Mouse (Mus musculus): ENCODE results near the gene Dhx29. TPM values are rescaled to one million over a fixed set of nuclear protein-coding genes. Genes with fewer than 3 reads are reported as not detected.

Gene Dhx29
- polyA plus RNA-seq (2017; shearing (Covaris generic)): 31.3 TPM

DNA sequence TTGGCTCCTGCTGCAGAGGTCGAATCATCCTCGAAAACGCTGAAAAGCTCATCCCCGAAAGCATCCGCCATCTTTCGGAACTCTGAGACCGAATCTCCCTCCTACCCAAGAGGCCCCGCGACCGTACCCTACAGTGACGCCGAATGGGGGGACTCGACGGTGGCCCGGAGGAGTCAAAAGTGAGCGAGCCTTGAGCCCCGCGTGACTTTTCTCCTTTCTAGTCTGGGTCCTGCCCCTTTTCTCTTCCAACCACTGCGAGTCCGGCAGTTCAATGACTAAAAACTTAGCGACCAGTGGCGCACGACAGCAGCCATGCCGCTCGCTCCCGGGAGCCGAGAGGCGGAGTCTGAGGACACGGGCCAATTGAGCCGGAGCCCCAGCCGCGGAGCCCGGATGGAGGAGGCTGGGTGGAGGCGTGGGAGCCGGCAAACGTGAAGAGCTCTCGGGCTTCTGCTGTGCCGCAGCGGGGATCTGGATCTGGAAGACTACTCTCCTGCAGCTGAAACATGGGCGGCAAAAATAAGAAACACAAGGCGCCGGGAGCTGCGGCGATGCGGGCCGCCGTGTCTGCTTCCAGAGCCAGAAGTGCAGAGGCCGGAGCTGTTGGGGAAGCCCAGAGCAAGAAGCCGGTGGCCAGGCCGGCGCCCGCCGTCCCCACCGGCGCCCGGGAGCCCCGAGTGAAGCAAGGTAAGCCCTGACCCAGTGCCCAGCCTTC is at the start of gene Dhx29, which contains the start of gene Mtrex:
Gene Dhx29 (plus strand): TSS at position 168 of the 715 bp plus-strand sequence.
Gene Mtrex (minus strand): TSS at position 112 of the 715 bp plus-strand sequence.

DNA sequence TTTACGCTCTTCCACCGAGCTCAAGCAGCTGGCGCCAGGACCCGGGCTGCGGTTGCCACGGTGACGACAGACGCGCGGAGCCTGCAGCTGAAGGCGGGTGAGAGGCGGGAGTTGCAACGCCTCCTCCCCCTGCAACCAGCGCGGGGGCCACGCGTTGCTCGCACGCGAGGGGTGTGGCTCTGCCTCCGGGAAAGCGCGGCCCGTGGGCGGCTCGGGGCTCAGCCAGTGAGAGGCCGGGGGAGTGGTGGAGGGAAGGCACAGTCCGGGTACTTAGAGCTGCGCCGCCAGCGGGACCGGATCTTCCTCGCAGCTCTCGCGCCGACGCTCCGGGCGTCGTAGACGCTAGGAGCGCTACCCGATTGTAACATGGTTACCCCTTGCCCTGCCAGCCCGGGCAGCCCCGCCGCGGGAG is 60.3 kb downstream of the Dhx29 start, which contains the start of gene Ccno:
Gene Ccno (plus strand): TSS at position 271 of the 412 bp plus-strand sequence.

DNA sequence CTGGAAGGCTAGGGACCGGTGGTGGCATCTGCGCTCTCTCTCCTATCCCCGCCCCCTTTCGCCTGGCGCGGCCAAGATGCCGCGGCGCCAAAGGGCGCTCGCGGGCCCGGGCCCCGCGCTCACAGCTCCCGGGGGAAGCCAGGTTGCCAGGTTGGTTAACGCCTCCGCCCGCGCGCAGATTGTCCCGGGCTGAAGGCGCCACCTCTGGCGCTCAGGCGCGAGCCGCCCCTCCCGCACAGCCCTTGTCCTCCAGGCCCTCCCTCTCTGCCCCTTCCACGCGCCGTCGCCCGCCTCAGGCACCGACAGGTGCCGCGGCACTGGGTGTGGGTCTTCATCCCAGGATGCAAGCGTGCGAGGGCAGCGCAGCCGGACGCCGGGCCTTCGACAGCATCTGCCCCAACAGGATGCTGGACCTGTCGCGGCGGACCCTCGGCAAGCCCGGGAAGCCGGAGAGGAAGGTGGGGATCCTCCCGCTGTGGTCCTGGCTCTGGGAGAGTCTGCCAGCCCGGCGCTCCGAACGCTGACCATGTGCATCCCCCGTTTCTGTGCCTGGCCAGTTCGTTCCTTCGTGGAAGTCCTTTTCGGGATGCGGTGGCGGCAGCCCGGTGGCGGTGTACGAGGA is 66.4 kb downstream of the Dhx29 start, which contains the start of gene Mcidas:
Gene Mcidas (plus strand): TSS at position 315 of the 622 bp plus-strand sequence.

Other genes with a start within 250 kb of the Dhx29 start
- gene Plpp1, start 126.7 kb upstream of the Dhx29 start, polyA plus RNA-seq (2017; shearing (Covaris generic)): 7.0 TPM
- 93.6 TPM for gene Mtrex, start 56 bp upstream of the Dhx29 start, polyA plus RNA-seq (2017; shearing (Covaris generic))
- gene Ccno, start 60.3 kb downstream of the Dhx29 start, polyA plus RNA-seq (2017; shearing (Covaris generic)): 0.33 TPM
- not detected for gene Mcidas, start 66.4 kb downstream of the Dhx29 start, polyA plus RNA-seq (2017; shearing (Covaris generic))
- gene Cdc20b, start 107.7 kb downstream of the Dhx29 start, polyA plus RNA-seq (2017; shearing (Covaris generic)): not detected
- not detected for gene Gpx8, start 119.0 kb downstream of the Dhx29 start, polyA plus RNA-seq (2017; shearing (Covaris generic))
- 1.2 TPM for gene Gzma, start 173.5 kb downstream of the Dhx29 start, polyA plus RNA-seq (2017; shearing (Covaris generic))

Measured in CD4-positive, CD25-positive, alpha-beta regulatory T cell, adult 9 weeks (primary cell).